Mouse (Mus musculus): ENCODE data around the gene Strn4. TPM values are rescaled to one million over a fixed set of nuclear protein-coding genes. Genes with fewer than 3 reads are reported as not detected.

Gene Strn4
- polyA plus RNA-seq, 1 experiment = 318 TPM

- H3K27ac ChIP-seq (ENCODE audit: control insufficient read depth, insufficient read depth, low read length) = 0 out of 2 replicates have a peak within 1 kb of the TSS, but pooled peaks have one; percentile 20
- TF ChIP-seq POLR2A (IDR thresholded peaks at IDR 0.05; ENCODE audit: control insufficient read depth, extremely low read depth, insufficient read depth, low read length, poor library complexity) = no peak; the same call in 1 of the 2 replicates
- peak; percentile 32; the same call in 1 of the 2 replicates for TF ChIP-seq CTCF (IDR thresholded peaks at IDR 0.05; ENCODE audit: borderline replicate concordance, control insufficient read depth, extremely low read depth, insufficient read depth, low read length, poor library complexity)
- WGBS = under 1% methylated on average over 63 of the region's 64 CpGs
- H3K4me1 ChIP-seq (replicated peaks; ENCODE audit: control insufficient read depth, insufficient read depth, low read length) = peaks cover 22% of the 10 kb centered on the region
- peak; percentile 63 for DNase-seq
- no peaks in the 10 kb centered on the region for H3K27me3 ChIP-seq (ENCODE audit: control insufficient read depth, insufficient read depth, low read length)
- peak within 1 kb of the TSS; percentile 97 for H3K4me3 ChIP-seq (ENCODE audit: control insufficient read depth, insufficient read depth, low read length)
- no peaks in the 10 kb centered on the region for H3K36me3 ChIP-seq (ENCODE audit: control insufficient read depth, insufficient read depth, low read length)
Measured at GRCm38 (mm10) chr7:16816475-16817122, 910 bp downstream of the Strn4 start, which contains the start of gene Fkrp. Gene Fkrp (minus strand): TSS chr7:16816732.

DNA sequence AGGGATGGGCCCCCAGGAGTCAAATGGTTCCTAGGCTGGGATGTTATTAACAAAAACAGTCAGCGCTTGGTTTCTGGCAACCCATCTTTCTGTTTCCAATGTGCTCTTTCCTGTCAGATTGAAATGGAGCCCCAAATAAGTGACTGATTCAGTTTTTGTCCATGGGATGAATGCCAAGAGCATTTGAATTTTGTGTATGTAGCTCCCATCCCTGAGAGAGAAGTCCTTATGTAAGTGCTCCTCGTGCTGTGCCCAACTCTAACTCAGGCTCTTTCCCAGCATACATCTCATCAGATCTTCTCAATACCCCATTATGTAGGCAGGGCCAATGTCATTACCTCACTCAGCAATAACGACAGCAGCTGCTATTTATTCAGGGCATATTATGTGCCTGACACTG is 2.0 kb downstream of the Strn4 start:
- 92% methylated on average over 3 of the region's 3 CpGs for WGBS
- no peaks in the 10 kb centered on the region for H3K27me3 ChIP-seq (ENCODE audit: control insufficient read depth, insufficient read depth, low read length)
- no peaks in the 10 kb centered on the region for H3K36me3 ChIP-seq (ENCODE audit: control insufficient read depth, insufficient read depth, low read length)
- peaks cover 26% of the 10 kb centered on the region for H3K4me1 ChIP-seq (replicated peaks; ENCODE audit: control insufficient read depth, insufficient read depth, low read length)
- TF ChIP-seq POLR2A (IDR thresholded peaks at IDR 0.05; ENCODE audit: control insufficient read depth, extremely low read depth, insufficient read depth, low read length, poor library complexity) (no peak), CTCF (IDR thresholded peaks at IDR 0.05; ENCODE audit: borderline replicate concordance, control insufficient read depth, extremely low read depth, insufficient read depth, low read length, poor library complexity) (no peak)
- no peak overlapping the region for H3K4me3 ChIP-seq (ENCODE audit: control insufficient read depth, insufficient read depth, low read length)
- H3K27ac ChIP-seq (ENCODE audit: control insufficient read depth, insufficient read depth, low read length) = no peak overlapping the region
- DNase-seq = no peak

- Histone ChIP-seq H3K4me3 (ENCODE audit: control insufficient read depth, insufficient read depth, low read length) (no peak overlapping the region), H3K27me3 (ENCODE audit: control insufficient read depth, insufficient read depth, low read length) (no peaks in the 10 kb centered on the region), H3K36me3 (ENCODE audit: control insufficient read depth, insufficient read depth, low read length) (peaks cover 13% of the 10 kb centered on the region; the same call in 1 of the 2 replicates), H3K4me1 (replicated peaks; ENCODE audit: control insufficient read depth, insufficient read depth, low read length) (peaks cover 26% of the 10 kb centered on the region), H3K27ac (ENCODE audit: control insufficient read depth, insufficient read depth, low read length) (no peak overlapping the region)
- no peak for DNase-seq
- no peak for TF ChIP-seq POLR2A (IDR thresholded peaks at IDR 0.05; ENCODE audit: control insufficient read depth, extremely low read depth, insufficient read depth, low read length, poor library complexity)
- TF ChIP-seq CTCF (IDR thresholded peaks at IDR 0.05; ENCODE audit: borderline replicate concordance, control insufficient read depth, extremely low read depth, insufficient read depth, low read length, poor library complexity) = no peak
- 91% methylated on average over 5 of the region's 5 CpGs for WGBS
Measured at GRCm38 (mm10) chr7:16819794-16820193, 4.1 kb downstream of the Strn4 start.

DNA sequence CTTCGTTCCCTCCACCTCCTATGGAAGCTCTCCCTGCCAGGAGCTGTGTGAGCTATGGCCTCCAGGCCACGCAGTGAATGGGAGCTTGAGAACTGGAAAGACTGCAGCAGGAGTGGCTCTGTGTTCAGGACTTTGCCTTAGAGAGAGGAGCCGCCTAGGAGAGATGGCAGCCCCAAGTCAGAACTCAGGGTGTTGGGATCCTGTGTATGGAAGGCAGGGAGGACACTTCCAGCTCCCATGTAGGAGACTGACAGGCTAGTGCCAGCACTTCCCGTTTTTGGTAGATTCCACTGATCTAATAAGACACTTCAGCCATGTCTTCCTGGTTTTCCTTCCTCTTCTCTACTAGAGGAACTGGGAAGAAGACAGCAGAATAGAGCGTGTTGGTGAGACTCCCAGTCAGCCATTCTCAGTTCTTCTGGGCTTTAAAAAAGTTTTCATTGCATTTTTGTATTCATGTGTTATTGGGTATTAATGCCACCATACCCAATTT is 4.6 kb downstream of the Strn4 start:
- no peak overlapping the region for H3K27ac ChIP-seq (ENCODE audit: control insufficient read depth, insufficient read depth, low read length)
- H3K4me1 ChIP-seq (replicated peaks; ENCODE audit: control insufficient read depth, insufficient read depth, low read length) = peaks cover 26% of the 10 kb centered on the region
- DNase-seq = no peak
- no peak overlapping the region for H3K4me3 ChIP-seq (ENCODE audit: control insufficient read depth, insufficient read depth, low read length)
- TF ChIP-seq POLR2A (IDR thresholded peaks at IDR 0.05; ENCODE audit: control insufficient read depth, extremely low read depth, insufficient read depth, low read length, poor library complexity) = no peak
- no peak for TF ChIP-seq CTCF (IDR thresholded peaks at IDR 0.05; ENCODE audit: borderline replicate concordance, control insufficient read depth, extremely low read depth, insufficient read depth, low read length, poor library complexity)
- H3K36me3 ChIP-seq (ENCODE audit: control insufficient read depth, insufficient read depth, low read length) = peaks cover 13% of the 10 kb centered on the region; the same call in 1 of the 2 replicates
- no peaks in the 10 kb centered on the region for H3K27me3 ChIP-seq (ENCODE audit: control insufficient read depth, insufficient read depth, low read length)
- 83% methylated on average over 5 of the region's 5 CpGs for WGBS

DNA sequence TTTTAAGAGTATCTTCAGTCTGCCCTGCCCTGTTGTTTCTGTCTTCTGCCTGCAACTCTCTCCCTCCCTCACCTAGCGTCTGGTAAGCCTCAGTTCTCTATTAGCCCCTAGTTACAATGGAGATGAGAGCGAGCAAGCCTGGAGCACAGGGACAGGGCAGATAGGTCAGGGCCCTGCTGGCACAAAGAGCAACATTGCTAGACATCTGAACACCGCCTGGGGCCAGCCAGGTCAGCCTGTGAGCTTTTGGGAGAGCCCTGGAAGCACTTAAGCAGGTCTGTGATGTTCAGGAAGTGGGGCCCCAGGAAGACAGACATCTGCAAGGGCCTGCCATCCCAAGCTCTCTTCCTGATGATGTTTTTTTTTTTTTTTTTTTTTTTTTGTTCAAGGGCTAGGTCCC is 5.4 kb downstream of the Strn4 start:
- Histone ChIP-seq H3K27ac (ENCODE audit: control insufficient read depth, insufficient read depth, low read length) (no peak overlapping the region), H3K4me3 (ENCODE audit: control insufficient read depth, insufficient read depth, low read length) (no peak overlapping the region), H3K36me3 (ENCODE audit: control insufficient read depth, insufficient read depth, low read length) (peaks cover 13% of the 10 kb centered on the region; the same call in 1 of the 2 replicates), H3K27me3 (ENCODE audit: control insufficient read depth, insufficient read depth, low read length) (no peaks in the 10 kb centered on the region), H3K4me1 (replicated peaks; ENCODE audit: control insufficient read depth, insufficient read depth, low read length) (peaks cover 28% of the 10 kb centered on the region)
- WGBS = 84% methylated on average over 3 of the region's 3 CpGs
- no peak for TF ChIP-seq CTCF (IDR thresholded peaks at IDR 0.05; ENCODE audit: borderline replicate concordance, control insufficient read depth, extremely low read depth, insufficient read depth, low read length, poor library complexity)
- TF ChIP-seq POLR2A (IDR thresholded peaks at IDR 0.05; ENCODE audit: control insufficient read depth, extremely low read depth, insufficient read depth, low read length, poor library complexity) = no peak
- no peak for DNase-seq

- 92% methylated on average over 4 of the region's 4 CpGs for WGBS
Measured at GRCm38 (mm10) chr7:16821669-16822101, 6.0 kb downstream of the Strn4 start.

More at GRCm38 (mm10) chr7:16821669-16822101, 6.0 kb downstream of the Strn4 start:
- Histone ChIP-seq H3K4me3 (ENCODE audit: control insufficient read depth, insufficient read depth, low read length) (no peak overlapping the region), H3K36me3 (ENCODE audit: control insufficient read depth, insufficient read depth, low read length) (peaks cover 17% of the 10 kb centered on the region; the same call in 1 of the 2 replicates), H3K27me3 (ENCODE audit: control insufficient read depth, insufficient read depth, low read length) (no peaks in the 10 kb centered on the region), H3K27ac (ENCODE audit: control insufficient read depth, insufficient read depth, low read length) (no peak overlapping the region), H3K4me1 (replicated peaks; ENCODE audit: control insufficient read depth, insufficient read depth, low read length) (peaks cover 33% of the 10 kb centered on the region)
- TF ChIP-seq POLR2A (IDR thresholded peaks at IDR 0.05; ENCODE audit: control insufficient read depth, extremely low read depth, insufficient read depth, low read length, poor library complexity) (no peak), CTCF (IDR thresholded peaks at IDR 0.05; ENCODE audit: borderline replicate concordance, control insufficient read depth, extremely low read depth, insufficient read depth, low read length, poor library complexity) (no peak)
- DNase-seq = no peak
